Mouse (Mus musculus): ENCODE data around the gene Dnajb3.

- TF ChIP-seq CTCF (IDR thresholded peaks at IDR 0.05; ENCODE audit: borderline replicate concordance, extremely low read depth, insufficient read depth, insufficient read length): no peak
- no peak for TF ChIP-seq POLR2A (IDR thresholded peaks at IDR 0.05; ENCODE audit: borderline replicate concordance, extremely low read depth, insufficient read depth, insufficient read length, poor library complexity, severe bottlenecking)
These were observed 27.2 kb upstream of the Dnajb3 start for GRCm38 (mm10) chr1:88232664-88233380.

Measured in brain, embryonic 14.5 days (tissue).